Mouse (Mus musculus): ENCODE data around the gene Rab8b. TPM values are rescaled to one million over a fixed set of nuclear protein-coding genes. Genes with fewer than 3 reads are reported as not detected.
"Not testable (repeated sequence)": the region's sequence is repeated elsewhere in the genome, so short reads cannot be mapped to it uniquely, and the experiment has no call there.

The Rab8b gene
- polyA plus RNA-seq, 1 experiment, result 26.9 TPM

- TF ChIP-seq CTCF (IDR thresholded peaks at IDR 0.05; ENCODE audit: borderline replicate concordance, extremely low read depth, insufficient read depth, insufficient read length), result no peak
- TF ChIP-seq POLR2A (IDR thresholded peaks at IDR 0.05; ENCODE audit: borderline replicate concordance, extremely low read depth, insufficient read depth, insufficient read length, poor library complexity, severe bottlenecking), result no peak
- DNase-seq (ENCODE audit: low read depth), result no peak
Observed at GRCm38 (mm10) chr9:66883500-66883899, 36.0 kb downstream of the Rab8b start.

- TF ChIP-seq POLR2A (IDR thresholded peaks at IDR 0.05; ENCODE audit: borderline replicate concordance, extremely low read depth, insufficient read depth, insufficient read length, poor library complexity, severe bottlenecking) (no peak), CTCF (IDR thresholded peaks at IDR 0.05; ENCODE audit: borderline replicate concordance, extremely low read depth, insufficient read depth, insufficient read length) (no peak)
- DNase-seq (ENCODE audit: low read depth), result no peak
Observed at GRCm38 (mm10) chr9:66882406-66882821, 37.1 kb downstream of the Rab8b start.

- no peak for DNase-seq (ENCODE audit: low read depth)
- no peak for TF ChIP-seq POLR2A (IDR thresholded peaks at IDR 0.05; ENCODE audit: borderline replicate concordance, extremely low read depth, insufficient read depth, insufficient read length, poor library complexity, severe bottlenecking)
- no peak for TF ChIP-seq CTCF (IDR thresholded peaks at IDR 0.05; ENCODE audit: borderline replicate concordance, extremely low read depth, insufficient read depth, insufficient read length)
Observed at GRCm38 (mm10) chr9:66881858-66882257, 37.6 kb downstream of the Rab8b start.

GRCm38 (mm10) chr9:66880752-66881151, 38.7 kb downstream of the Rab8b start:
- TF ChIP-seq CTCF (IDR thresholded peaks at IDR 0.05; ENCODE audit: borderline replicate concordance, extremely low read depth, insufficient read depth, insufficient read length), result no peak
- TF ChIP-seq POLR2A (IDR thresholded peaks at IDR 0.05; ENCODE audit: borderline replicate concordance, extremely low read depth, insufficient read depth, insufficient read length, poor library complexity, severe bottlenecking), result no peak
- no peak for DNase-seq (ENCODE audit: low read depth)

GRCm38 (mm10) chr9:66879486-66879885, 40.0 kb downstream of the Rab8b start:
- no peak for DNase-seq (ENCODE audit: low read depth)
- no peak for TF ChIP-seq POLR2A (IDR thresholded peaks at IDR 0.05; ENCODE audit: borderline replicate concordance, extremely low read depth, insufficient read depth, insufficient read length, poor library complexity, severe bottlenecking)
- TF ChIP-seq CTCF (IDR thresholded peaks at IDR 0.05; ENCODE audit: borderline replicate concordance, extremely low read depth, insufficient read depth, insufficient read length), result no peak

DNA sequence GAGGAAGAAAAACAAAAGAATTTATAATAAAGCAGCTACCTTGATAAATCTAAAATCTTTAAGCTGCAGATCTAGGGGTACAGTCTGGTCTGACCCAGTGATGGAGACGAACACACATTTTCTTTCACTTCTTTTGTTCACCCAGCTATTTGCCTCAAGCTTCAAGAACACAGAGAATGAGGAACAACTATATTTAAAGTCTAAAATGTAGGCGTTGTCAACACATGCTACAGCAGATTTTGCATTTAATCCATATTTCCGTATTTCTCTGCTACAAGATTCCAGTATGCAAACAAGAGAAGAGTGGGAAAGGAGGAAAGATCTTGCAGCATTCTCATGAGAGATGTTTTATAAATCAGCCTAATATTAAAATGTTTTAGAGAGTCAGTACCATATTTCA, 40.6 kb downstream of the Rab8b start:
- DNase-seq (ENCODE audit: low read depth), result no peak
- no peak for TF ChIP-seq POLR2A (IDR thresholded peaks at IDR 0.05; ENCODE audit: borderline replicate concordance, extremely low read depth, insufficient read depth, insufficient read length, poor library complexity, severe bottlenecking)
- TF ChIP-seq CTCF (IDR thresholded peaks at IDR 0.05; ENCODE audit: borderline replicate concordance, extremely low read depth, insufficient read depth, insufficient read length), result no peak

DNA sequence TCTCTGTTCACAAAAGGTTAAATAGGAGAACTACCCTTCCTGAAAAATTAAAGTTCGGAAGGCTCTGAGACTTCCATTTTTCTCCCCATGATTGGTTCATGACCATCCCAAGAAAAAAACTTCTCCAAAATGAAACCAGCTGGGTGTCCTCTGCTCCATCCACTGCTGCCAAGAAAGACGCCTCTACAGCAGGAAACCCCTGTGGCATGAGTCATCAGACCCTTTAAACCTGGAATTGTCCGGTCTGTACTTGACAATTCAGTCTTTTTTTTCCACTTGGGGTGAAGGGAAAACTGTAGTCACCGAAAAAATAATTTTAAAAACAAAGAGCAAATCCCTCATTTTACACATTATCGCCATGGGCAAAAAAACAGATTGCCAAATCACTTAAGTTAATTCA, 42.9 kb downstream of the Rab8b start:
- TF ChIP-seq POLR2A (IDR thresholded peaks at IDR 0.05; ENCODE audit: borderline replicate concordance, extremely low read depth, insufficient read depth, insufficient read length, poor library complexity, severe bottlenecking) (no peak), CTCF (IDR thresholded peaks at IDR 0.05; ENCODE audit: borderline replicate concordance, extremely low read depth, insufficient read depth, insufficient read length) (no peak)
- no peak for DNase-seq (ENCODE audit: low read depth)

- TF ChIP-seq POLR2A (IDR thresholded peaks at IDR 0.05; ENCODE audit: borderline replicate concordance, extremely low read depth, insufficient read depth, insufficient read length, poor library complexity, severe bottlenecking) (no peak), CTCF (IDR thresholded peaks at IDR 0.05; ENCODE audit: borderline replicate concordance, extremely low read depth, insufficient read depth, insufficient read length) (no peak)
- DNase-seq (ENCODE audit: low read depth), result no peak
Observed at GRCm38 (mm10) chr9:66874297-66874696, 45.2 kb downstream of the Rab8b start.

DNA sequence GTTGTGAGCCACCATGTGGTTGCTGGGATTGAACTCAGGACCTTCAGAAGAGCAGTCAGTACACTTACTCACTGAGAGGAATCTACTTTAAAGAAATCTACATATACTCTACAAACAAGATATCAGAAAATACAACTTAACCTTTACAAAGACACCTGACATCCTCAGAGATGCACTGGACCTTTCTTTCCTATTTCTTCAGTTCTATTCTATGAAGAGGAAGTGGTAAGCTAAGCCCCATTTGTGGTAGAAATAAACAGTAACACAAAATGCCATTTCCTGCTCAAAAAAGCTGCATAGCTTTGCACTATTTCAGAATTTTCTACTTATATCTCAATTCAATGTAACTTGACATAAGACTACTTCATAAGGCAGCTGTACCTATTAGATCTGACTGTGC, 46.0 kb downstream of the Rab8b start:
- DNase-seq (ENCODE audit: low read depth), result no peak
- no peak for TF ChIP-seq CTCF (IDR thresholded peaks at IDR 0.05; ENCODE audit: borderline replicate concordance, extremely low read depth, insufficient read depth, insufficient read length)
- no peak for TF ChIP-seq POLR2A (IDR thresholded peaks at IDR 0.05; ENCODE audit: borderline replicate concordance, extremely low read depth, insufficient read depth, insufficient read length, poor library complexity, severe bottlenecking)

DNA sequence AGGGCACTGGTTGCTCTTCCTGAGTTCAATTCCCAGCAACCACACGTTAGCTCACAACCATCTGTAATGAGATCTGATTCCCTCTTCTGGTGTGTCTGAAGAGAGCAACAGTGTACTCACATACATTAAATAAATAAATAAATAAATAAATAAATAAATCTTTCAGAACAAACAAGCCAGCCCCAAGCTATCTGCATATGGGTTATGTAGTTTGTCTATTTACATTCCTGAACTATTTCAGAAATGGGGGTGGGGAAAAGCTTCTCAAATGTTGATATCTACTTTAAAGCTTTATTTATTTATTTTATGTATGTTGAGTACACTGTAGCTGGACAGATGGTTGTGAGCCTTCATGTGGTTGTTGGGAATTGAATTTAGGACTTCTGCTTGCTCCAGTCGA, 46.5 kb downstream of the Rab8b start:
- DNase-seq (ENCODE audit: low read depth), result not testable (repeated sequence)

DNA sequence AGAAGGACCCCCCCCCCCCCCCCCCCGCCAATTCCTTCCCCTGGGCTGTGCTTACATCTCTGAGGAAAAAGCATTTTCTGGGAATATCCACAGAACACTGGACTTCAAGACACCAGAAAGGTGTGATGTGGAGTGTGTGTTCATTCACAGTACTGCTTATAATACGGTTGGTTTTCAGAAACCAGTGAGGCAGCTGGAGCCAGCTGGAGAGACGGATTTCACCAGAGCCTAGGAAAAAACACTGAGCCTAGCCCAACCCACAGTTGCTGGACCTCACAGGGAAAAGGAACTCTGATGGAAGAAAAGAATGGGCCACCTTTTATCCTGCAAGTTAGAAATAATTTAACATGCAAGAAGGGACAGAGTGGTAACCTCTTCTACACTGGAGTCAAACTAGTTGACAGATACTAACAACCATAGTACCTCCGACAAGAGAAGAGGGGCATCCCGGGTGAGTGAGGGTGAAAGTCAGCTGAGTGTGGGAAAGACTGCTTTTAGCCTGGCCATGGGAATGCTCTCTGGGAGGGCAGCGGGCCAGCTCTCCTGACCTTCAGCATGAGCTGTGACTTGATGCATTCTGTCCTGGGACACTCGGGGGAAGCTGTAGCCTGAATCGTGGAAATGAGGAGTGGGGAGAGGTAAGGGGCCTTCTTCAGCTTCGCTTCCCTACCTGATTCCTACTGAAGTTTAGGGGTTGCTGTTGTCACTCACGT, 47.3 kb downstream of the Rab8b start:
- TF ChIP-seq CTCF (IDR thresholded peaks at IDR 0.05; ENCODE audit: borderline replicate concordance, extremely low read depth, insufficient read depth, insufficient read length) (no peak), POLR2A (IDR thresholded peaks at IDR 0.05; ENCODE audit: borderline replicate concordance, extremely low read depth, insufficient read depth, insufficient read length, poor library complexity, severe bottlenecking) (no peak)
- no peak for DNase-seq (ENCODE audit: low read depth)

- peak; percentile 31 for DNase-seq (ENCODE audit: low read depth)
- TF ChIP-seq POLR2A (IDR thresholded peaks at IDR 0.05; ENCODE audit: borderline replicate concordance, extremely low read depth, insufficient read depth, insufficient read length, poor library complexity, severe bottlenecking), result no peak
- no peak for TF ChIP-seq CTCF (IDR thresholded peaks at IDR 0.05; ENCODE audit: borderline replicate concordance, extremely low read depth, insufficient read depth, insufficient read length)
Observed at GRCm38 (mm10) chr9:66864708-66865107, 54.8 kb downstream of the Rab8b start.

Measured in brain, embryonic 14.5 days (tissue).